Mouse (Mus musculus) kidney, embryonic 14.5 days (tissue): ENCODE data around the gene Zfp385c. TPM values are rescaled to one million over a fixed set of nuclear protein-coding genes. Genes with fewer than 3 reads are reported as not detected.
"Not testable (repeated sequence)": the region's sequence is repeated elsewhere in the genome, so short reads cannot be mapped to it uniquely, and the experiment has no call there.

Source experiments
- ATAC-seq: fragments of 200-750 bp; cut with Nextera tagmentation; 2 replicates; pipeline ENCODE4 v1.8.0; 2017; ENCODE audit warnings: moderate number of reproducible peaks, mild to moderate bottlenecking, moderate TSS enrichment, moderate library complexity; ENCODE audit not compliant: low FRiP score, low TSS enrichment
- H3K27ac ChIP-seq: fragments of 300-500 bp; sonication (generic); 2 replicates; pipeline ENCODE4 v1.5.1; 2014; ENCODE audit warnings: low read depth, mild to moderate bottlenecking, low read length, moderate library complexity, mixed read lengths
- H3K27me3 ChIP-seq: fragments of 300-500 bp; sonication (generic); 2 replicates; pipeline ENCODE4 v1.6.1; 2014; ENCODE audit warnings: mild to moderate bottlenecking, low read length; ENCODE audit not compliant: control insufficient read depth, insufficient read depth
- H3K36me3 ChIP-seq: fragments of 300-500 bp; sonication (generic); 2 replicates; pipeline ENCODE4 v1.6.1; 2014; ENCODE audit warnings: low read length, mixed read lengths; ENCODE audit not compliant: control insufficient read depth, insufficient read depth
- H3K4me1 ChIP-seq: fragments of 300-500 bp; sonication (generic); 2 replicates; pipeline ENCODE4 v1.6.1; 2014; ENCODE audit warnings: low read length, mixed read lengths; ENCODE audit not compliant: control insufficient read depth, insufficient read depth
- H3K4me2 ChIP-seq: fragments of 300-500 bp; sonication (generic); replicated peaks from 2 replicates; pipeline ENCODE4 v1.6.1; 2014; ENCODE audit warnings: low read depth, mild to moderate bottlenecking, low read length
- H3K4me3 ChIP-seq: fragments of 300-500 bp; sonication (generic); 2 replicates; pipeline ENCODE4 v1.5.1; 2014; ENCODE audit warnings: mild to moderate bottlenecking, low read length
- H3K9ac ChIP-seq: fragments of 300-500 bp; sonication (generic); 2 replicates; pipeline ENCODE4 v1.6.1; 2014; ENCODE audit warnings: low read depth, mild to moderate bottlenecking, low read length, moderate library complexity
- H3K9me3 ChIP-seq: fragments of 300-500 bp; sonication (generic); 2 replicates; pipeline ENCODE4 v1.6.1; 2016; ENCODE audit warnings: low read length; ENCODE audit not compliant: control insufficient read depth
- WGBS: fragments of 180-500 bp; shearing (Covaris S2); extraction: QIAGEN DNeasy Blood & Tissue Kit; methylation state at CpG from one replicate; pipeline ENCODE4 v1.1.7; 2014; 5-methylcytosine and 5-hydroxymethylcytosine counted together
- polyA plus RNA-seq: library from polyadenylated mRNA; unstranded; fragments of >200 nt; fragmentation: Nextera tagmentation; extraction: Ambion mirVana; gene quantifications from 2 replicates; pipeline ENCODE4 v1.2.1, GENCODE M21; 2014

The Zfp385c gene
- polyA plus RNA-seq, 1 experiment from 2014 or later = 0.50 TPM

GRCm38 (mm10) chr11:100598074-100598473, 94.2 kb downstream of the Zfp385c start:
- no peaks in the 10 kb centered on the region for H3K9me3 ChIP-seq
- H3K4me2 ChIP-seq = no peak overlapping the region
- peaks cover 85% of the 10 kb centered on the region for H3K36me3 ChIP-seq
- no peak for ATAC-seq
- no peak overlapping the region for H3K9ac ChIP-seq
- no peak overlapping the region for H3K27ac ChIP-seq
- H3K4me3 ChIP-seq = no peak overlapping the region
- no peaks in the 10 kb centered on the region for H3K27me3 ChIP-seq
- H3K4me1 ChIP-seq = no peaks in the 10 kb centered on the region
- WGBS = 52% methylated on average over 4 of the region's 4 CpGs

- WGBS = 81% methylated on average over 4 of the region's 4 CpGs
- H3K9ac ChIP-seq = no peak overlapping the region
- no peak overlapping the region for H3K4me2 ChIP-seq
- no peaks in the 10 kb centered on the region for H3K9me3 ChIP-seq
- H3K36me3 ChIP-seq = peaks cover 93% of the 10 kb centered on the region
- no peaks in the 10 kb centered on the region for H3K4me1 ChIP-seq
- ATAC-seq = no peak
- H3K4me3 ChIP-seq = no peak overlapping the region
- no peak overlapping the region for H3K27ac ChIP-seq
- H3K27me3 ChIP-seq = no peaks in the 10 kb centered on the region
These were observed 96.7 kb downstream of the Zfp385c start for GRCm38 (mm10) chr11:100595533-100595932.

- H3K27ac ChIP-seq = no peak overlapping the region
- no peaks in the 10 kb centered on the region for H3K27me3 ChIP-seq
- no peaks in the 10 kb centered on the region for H3K4me1 ChIP-seq
- ATAC-seq = no peak
- no peak overlapping the region for H3K9ac ChIP-seq
- 90% methylated on average over 7 of the region's 7 CpGs for WGBS
- peaks cover 91% of the 10 kb centered on the region for H3K36me3 ChIP-seq
- no peak overlapping the region for H3K4me3 ChIP-seq
- H3K9me3 ChIP-seq = no peaks in the 10 kb centered on the region
- no peak overlapping the region for H3K4me2 ChIP-seq
These were observed 97.6 kb downstream of the Zfp385c start for GRCm38 (mm10) chr11:100594608-100595007.

GRCm38 (mm10) chr11:100592346-100593046, 99.8 kb downstream of the Zfp385c start:
- Histone ChIP-seq H3K36me3 (peaks cover 91% of the 10 kb centered on the region), H3K27me3 (no peaks in the 10 kb centered on the region), H3K4me2 (no peak overlapping the region), H3K4me3 (no peak overlapping the region), H3K9ac (no peak overlapping the region), H3K27ac (no peak overlapping the region), H3K4me1 (no peaks in the 10 kb centered on the region), H3K9me3 (no peaks in the 10 kb centered on the region)
- ATAC-seq = no peak
- WGBS = 88% methylated on average over 11 of the region's 11 CpGs

GRCm38 (mm10) chr11:100588462-100588861, 103.8 kb downstream of the Zfp385c start:
- Histone ChIP-seq H3K9me3 (no peaks in the 10 kb centered on the region), H3K4me2 (no peak overlapping the region), H3K36me3 (peaks cover 97% of the 10 kb centered on the region), H3K4me3 (no peak overlapping the region), H3K27me3 (no peaks in the 10 kb centered on the region), H3K27ac (no peak overlapping the region), H3K4me1 (no peaks in the 10 kb centered on the region), H3K9ac (no peak overlapping the region)
- WGBS = 94% methylated on average over 2 of the region's 2 CpGs
- no peak for ATAC-seq

- Histone ChIP-seq H3K9me3 (no peaks in the 10 kb centered on the region), H3K36me3 (peaks cover 98% of the 10 kb centered on the region), H3K4me3 (no peak overlapping the region), H3K9ac (no peak overlapping the region), H3K27ac (no peak overlapping the region), H3K4me2 (no peak overlapping the region), H3K27me3 (no peaks in the 10 kb centered on the region), H3K4me1 (no peaks in the 10 kb centered on the region)
- ATAC-seq = no peak
- 95% methylated on average over 3 of the region's 3 CpGs for WGBS
These were observed 107.1 kb downstream of the Zfp385c start for GRCm38 (mm10) chr11:100585148-100585547.

- Histone ChIP-seq H3K4me2 (no peak overlapping the region), H3K9me3 (no peaks in the 10 kb centered on the region), H3K27ac (no peak overlapping the region), H3K27me3 (no peaks in the 10 kb centered on the region), H3K4me3 (no peak overlapping the region), H3K4me1 (no peaks in the 10 kb centered on the region), H3K36me3 (peaks cover 96% of the 10 kb centered on the region), H3K9ac (no peak overlapping the region)
- 89% methylated on average over 7 of the region's 7 CpGs for WGBS
- no peak for ATAC-seq
These were observed 107.7 kb downstream of the Zfp385c start for GRCm38 (mm10) chr11:100584561-100584961.

GRCm38 (mm10) chr11:100582836-100583235, 109.4 kb downstream of the Zfp385c start:
- no peak overlapping the region for H3K27ac ChIP-seq
- no peaks in the 10 kb centered on the region for H3K4me1 ChIP-seq
- no peak overlapping the region for H3K4me2 ChIP-seq
- 92% methylated on average over 2 of the region's 2 CpGs for WGBS
- no peak overlapping the region for H3K4me3 ChIP-seq
- peaks cover 93% of the 10 kb centered on the region for H3K36me3 ChIP-seq
- no peak overlapping the region for H3K9ac ChIP-seq
- ATAC-seq = no peak
- no peaks in the 10 kb centered on the region for H3K9me3 ChIP-seq
- H3K27me3 ChIP-seq = no peaks in the 10 kb centered on the region

- H3K4me3 ChIP-seq, H3K9ac ChIP-seq, H3K27me3 ChIP-seq, ATAC-seq, H3K4me2 ChIP-seq, H3K9me3 ChIP-seq, H3K27ac ChIP-seq, H3K4me1 ChIP-seq: not testable (repeated sequence)
- H3K36me3 ChIP-seq = peaks cover 91% of the 10 kb centered on the region
- 100% methylated on average over 1 of the region's 1 CpGs for WGBS
These were observed 109.8 kb downstream of the Zfp385c start for GRCm38 (mm10) chr11:100582413-100582812.
